Mouse (Mus musculus): ENCODE measurements around the gene Notch1. TPM values are rescaled to one million over a fixed set of nuclear protein-coding genes. Genes with fewer than 3 reads are reported as not detected.

Gene Notch1
- total RNA-seq, 2 experiments from 2014 or later, result 27.5 to 32.3 TPM

- intact Hi-C loops (cut with DNase I), result no loop called here
These were observed 17.7 kb upstream of the Notch1 start for GRCm38 (mm10) chr2:26534161-26534560.

GRCm38 (mm10) chr2:26533249-26533648 lies 16.8 kb upstream of the Notch1 start:
- intact Hi-C loops (cut with DNase I), result no loop called here
- no peak for DNase-seq (ENCODE audit: low spot score)

More at GRCm38 (mm10) chr2:26534161-26534560, 17.7 kb upstream of the Notch1 start:
- DNase-seq (ENCODE audit: low spot score), result no peak

DNA sequence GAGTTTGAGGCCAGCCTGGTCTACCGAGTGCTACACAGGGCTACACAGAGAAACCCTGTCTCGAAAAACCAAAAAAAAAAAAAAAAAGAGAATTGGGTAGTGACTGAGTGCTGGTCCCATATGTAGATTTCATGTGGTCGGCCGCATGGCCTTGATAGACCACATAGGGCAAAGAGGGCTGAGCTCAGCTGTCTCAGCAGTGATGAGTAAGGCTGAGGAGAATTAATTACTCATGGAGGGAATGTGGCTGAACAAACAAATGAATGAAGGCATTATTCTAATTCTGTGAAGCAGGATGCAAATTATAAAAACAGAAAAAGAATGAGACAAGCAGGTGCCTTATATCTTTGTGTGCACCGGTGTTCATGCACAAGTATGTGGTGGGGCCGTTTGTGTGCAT lies 15.4 kb upstream of the Notch1 start:
- DNase-seq (ENCODE audit: low spot score), result no peak
- intact Hi-C loops (cut with DNase I), result no loop called here

GRCm38 (mm10) chr2:26529881-26530280 lies 13.4 kb upstream of the Notch1 start:
- intact Hi-C loops (cut with DNase I), result no loop called here
- no peak for DNase-seq (ENCODE audit: low spot score)

DNA sequence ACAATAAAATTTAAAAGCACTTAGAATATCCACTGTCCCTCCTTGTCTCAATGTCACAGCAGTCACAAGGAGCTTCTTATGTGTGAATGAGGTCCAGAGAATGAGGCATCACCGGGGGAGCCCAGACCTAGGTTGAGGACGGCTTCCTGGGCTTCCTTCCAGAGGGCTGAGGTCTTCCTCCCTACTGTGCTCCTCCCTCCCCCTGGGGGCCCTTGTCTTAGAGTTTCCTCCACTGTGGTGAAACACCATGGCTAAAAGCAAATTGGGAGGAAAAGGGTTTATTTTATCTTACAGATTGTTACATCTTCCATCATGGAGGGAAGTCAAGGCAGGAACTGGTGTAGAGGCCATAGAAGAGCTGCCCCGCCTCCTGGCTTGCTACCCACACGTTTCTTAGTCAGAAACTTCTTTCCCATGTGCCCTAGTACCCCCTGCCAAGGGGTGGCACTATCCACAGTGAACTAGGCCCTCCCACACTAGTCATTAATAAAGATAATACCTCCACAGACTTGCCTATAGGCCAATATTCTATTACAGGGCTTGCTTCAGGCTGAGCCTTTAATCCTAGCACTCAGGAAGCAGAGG lies 12.8 kb upstream of the Notch1 start:
- intact Hi-C loops (cut with DNase I), result no loop called here
- no peak for DNase-seq (ENCODE audit: low spot score)

DNA sequence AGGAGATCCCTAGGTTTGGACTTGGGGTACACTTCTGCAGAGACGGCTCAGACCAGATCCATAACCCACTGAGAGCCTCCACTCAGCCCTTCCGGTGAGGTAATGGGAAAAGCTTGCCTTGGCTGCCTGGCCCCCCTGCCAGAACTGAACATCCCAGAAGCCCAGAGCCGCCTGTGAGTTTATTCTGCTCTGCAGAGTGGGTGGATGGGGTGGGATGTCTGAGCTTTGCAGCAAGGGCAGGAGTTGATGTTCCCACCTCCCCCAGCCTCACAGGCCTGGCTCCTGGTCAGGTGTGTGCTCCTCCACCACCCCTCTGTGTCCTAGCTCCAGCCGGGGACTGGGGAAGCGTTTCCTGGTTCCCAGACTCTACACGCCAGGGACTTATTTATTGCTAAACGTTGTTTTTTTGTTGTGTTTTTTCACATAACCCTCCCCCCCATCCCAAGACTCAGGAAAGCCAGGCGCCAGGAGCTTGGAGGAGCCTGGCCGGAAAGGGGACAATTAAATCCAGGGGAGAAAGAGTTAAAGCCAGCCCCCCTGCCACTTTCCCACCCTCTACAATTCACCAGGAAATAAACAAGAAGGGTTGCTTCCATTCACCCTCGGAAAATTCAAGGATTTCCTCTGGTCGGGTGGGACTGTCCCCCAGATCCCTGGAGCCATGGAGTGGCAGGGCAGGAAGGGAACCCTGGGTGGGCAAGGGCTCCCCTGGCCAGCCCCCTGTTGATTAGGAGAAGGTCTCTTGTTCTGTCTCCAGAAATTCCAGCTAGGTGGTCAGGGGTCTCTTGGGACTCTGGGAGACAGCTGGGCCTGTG lies 10.2 kb upstream of the Notch1 start:
- DNase-seq (ENCODE audit: low spot score), result no peak
- intact Hi-C loops (cut with DNase I), result loop anchor here (2.0 kb wide), 1 partner anchor 18 kb away; no protein-coding TSS in a partner anchor

DNA sequence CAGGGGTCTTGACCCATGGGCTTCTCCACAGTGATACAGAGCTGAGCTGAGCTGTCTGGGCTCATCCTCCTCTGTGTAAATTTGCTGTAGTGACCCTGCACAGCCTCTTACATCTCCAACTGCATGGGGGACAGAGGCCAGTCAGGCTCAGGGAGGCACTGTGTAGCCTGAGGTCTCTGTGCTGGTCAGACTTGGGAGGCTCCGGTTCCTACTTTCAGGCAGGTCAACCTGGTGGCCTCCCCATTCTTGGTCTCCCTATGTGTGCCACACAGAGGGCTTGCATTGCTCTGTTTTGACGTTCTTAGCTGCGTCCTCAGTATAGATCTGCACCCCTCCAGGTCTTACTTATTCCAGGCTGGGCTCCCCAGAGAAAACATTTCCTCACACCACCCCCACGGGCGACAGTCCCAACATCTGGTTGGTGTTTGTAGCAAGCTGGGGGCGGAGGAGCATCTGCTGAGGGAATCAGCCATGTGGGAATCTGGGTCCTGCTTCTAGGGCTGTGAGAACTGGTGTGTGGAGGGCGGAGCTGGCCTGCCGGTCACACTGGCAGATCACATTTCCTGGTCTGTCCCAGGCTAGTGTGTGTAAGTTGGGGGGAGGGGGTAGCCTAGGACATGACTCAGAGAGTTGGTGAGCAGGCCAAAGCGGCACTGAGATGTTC lies 9.0 kb upstream of the Notch1 start:
- intact Hi-C loops (cut with DNase I), result loop anchor here (2.0 kb wide), 1 partner anchor 19 kb away; no protein-coding TSS in a partner anchor
- peak; percentile 80 for DNase-seq (ENCODE audit: low spot score)

DNA sequence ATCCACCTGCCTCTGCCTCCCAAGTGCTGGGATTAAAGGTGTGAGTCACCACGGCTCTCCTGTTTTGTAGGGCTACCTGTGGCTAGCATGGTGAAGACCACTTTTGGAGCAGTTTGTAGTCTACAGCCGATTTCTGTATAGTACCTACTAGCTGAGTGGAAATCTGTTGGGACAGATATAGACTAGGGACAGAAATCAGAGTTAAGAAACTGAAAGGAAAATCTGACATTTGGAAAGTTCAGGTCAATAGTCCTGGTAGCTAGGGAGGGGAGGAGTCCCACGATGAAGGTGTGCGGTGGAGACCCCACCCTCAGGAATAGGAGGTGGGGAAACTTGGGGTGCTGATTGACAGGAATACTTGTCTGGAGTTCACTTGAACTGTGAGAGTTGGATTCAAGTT lies 5.9 kb upstream of the Notch1 start:
- intact Hi-C loops (cut with DNase I), result no loop called here

DNA sequence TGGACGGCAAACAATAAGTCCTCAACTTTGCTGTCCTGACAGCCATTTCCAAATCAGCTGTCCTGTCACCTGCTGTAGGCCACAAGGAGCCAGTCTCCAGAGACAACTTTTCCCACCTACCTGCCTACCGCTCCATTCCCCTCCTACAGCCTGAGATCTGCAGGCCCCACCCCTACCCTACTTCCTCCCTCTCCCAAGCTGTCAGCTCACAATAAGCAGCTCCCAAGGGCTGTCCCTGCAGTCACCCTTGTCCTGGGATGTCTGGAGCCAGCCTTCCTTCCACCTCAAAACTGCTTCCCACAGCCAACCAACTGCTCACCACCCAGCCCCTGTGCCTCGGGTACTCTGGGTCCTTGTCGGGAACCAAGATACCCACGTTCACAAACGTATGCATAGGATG lies 3.3 kb upstream of the Notch1 start:
- intact Hi-C loops (cut with DNase I), result no loop called here
- DNase-seq (ENCODE audit: low spot score), result no peak

More for the DNA sequence above, 5.9 kb upstream of the Notch1 start:
- DNase-seq (ENCODE audit: low spot score), result no peak

DNA sequence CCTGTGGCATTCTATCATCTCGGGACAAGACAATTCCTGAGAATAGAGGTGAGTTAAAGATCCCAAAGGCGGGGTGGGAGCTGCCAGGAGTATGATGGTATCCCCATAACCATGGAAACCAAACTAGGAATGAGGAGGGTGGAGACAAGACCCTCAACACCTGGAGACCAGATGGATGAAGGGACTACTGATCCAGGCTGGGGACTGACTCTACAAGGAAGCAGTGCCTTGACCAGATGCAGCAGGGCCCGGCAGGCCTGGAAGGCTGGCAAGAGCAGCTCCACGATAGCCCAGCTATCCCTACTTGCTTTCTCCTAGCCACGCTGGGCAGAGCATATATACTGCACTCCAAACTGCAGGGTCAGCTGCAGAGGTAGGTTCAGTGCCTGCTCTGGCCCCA lies 524 bp upstream of the Notch1 start:
- intact Hi-C loops (cut with DNase I), result no loop called here
- no peak for DNase-seq (ENCODE audit: low spot score)

GRCm38 (mm10) chr2:26515335-26515734 lies 1.1 kb downstream of the Notch1 start:
- peak; percentile 51 for DNase-seq (ENCODE audit: low spot score)
- intact Hi-C loops (cut with DNase I), result no loop called here

DNA sequence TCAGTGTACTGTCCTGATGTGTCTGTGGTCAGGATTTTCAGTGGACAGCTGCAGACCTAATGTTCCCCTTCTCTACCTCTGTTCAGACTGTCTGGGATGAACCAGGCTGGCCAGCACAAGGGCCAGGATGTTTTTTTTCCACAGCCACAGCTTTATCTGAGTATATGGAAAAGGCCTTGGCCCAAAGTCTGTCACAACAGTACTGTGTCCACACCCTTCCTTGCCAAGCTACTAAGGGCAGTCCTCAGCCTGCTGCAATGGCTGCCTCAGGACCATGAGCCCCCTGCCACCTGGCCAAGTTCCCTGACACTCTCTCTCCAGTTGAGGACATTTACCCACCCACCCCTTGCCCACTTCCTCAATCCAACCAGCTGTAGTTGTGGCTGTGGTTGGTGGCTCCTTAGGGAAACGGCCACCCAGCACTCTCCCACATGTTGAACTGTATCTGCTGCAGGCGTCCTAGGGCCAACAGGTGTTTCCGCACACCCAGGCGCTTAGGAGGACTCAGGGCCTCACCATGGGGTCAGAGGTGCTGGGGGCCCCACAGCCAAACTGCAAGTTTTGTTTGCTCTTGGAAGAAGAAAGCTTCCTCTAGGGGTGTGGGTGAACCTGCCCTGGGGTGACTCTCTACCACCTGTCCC lies 3.2 kb downstream of the Notch1 start:
- no peak for DNase-seq (ENCODE audit: low spot score)
- intact Hi-C loops (cut with DNase I), result no loop called here

GRCm38 (mm10) chr2:26508661-26509060 lies 7.8 kb downstream of the Notch1 start:
- intact Hi-C loops (cut with DNase I), result loop anchor here (5.0 kb wide), 1 partner anchor 39 kb away; no protein-coding TSS in a partner anchor
- DNase-seq (ENCODE audit: low spot score), result no peak

DNA sequence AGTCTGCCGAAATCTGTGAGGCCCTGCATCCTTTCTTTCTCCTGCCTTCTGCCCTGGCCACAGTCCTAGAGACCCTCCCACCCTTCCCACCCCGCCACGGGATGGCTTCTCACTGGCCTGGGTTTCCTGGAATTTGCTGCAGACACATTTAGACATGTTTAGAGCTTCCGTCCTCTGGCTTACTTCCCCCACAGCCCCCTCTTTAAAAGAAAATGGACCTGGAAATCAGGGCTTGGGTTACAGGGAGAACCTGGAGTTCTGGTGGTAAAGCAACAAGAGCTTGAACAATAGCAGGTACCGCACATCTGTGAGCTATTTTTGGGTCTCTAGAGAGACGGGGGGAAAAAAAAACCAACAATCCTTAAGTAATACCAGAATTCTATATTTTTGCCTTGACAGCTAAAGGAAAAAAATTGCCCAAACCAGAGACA lies 8.5 kb downstream of the Notch1 start:
- DNase-seq (ENCODE audit: low spot score), result no peak
- intact Hi-C loops (cut with DNase I), result loop anchor here (5.0 kb wide), 1 partner anchor 39 kb away; no protein-coding TSS in a partner anchor

DNA sequence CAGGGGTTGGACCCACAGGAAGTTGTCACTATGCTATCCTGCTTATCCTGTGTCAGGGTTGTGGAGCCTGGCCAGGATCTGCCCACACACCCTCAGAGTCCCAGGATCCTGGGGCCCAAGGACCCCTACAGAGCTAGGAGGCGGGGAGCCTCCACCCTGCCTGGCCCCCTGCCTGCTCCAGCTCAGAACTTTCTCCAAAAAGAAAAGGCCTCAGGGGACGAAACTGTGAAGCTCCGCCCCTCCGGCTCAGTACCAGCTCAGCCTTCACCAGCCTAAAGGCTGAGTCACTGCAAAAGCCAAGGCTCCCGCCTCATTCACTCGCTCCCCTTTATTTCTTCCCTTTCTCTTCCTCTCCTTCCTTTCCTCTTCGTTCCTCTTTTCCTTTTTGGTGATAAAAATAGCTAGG lies 9.0 kb downstream of the Notch1 start:
- intact Hi-C loops (cut with DNase I), result loop anchor here (5.0 kb wide), 1 partner anchor 40 kb away; no protein-coding TSS in a partner anchor
- DNase-seq (ENCODE audit: low spot score), result peak; percentile 66

- no peak for DNase-seq (ENCODE audit: low spot score)
- intact Hi-C loops (cut with DNase I), result loop anchor here (5.0 kb wide), 1 partner anchor 40 kb away; no protein-coding TSS in a partner anchor
These were observed 9.7 kb downstream of the Notch1 start for GRCm38 (mm10) chr2:26506746-26507280.

- DNase-seq (ENCODE audit: low spot score), result no peak
- intact Hi-C loops (cut with DNase I), result loop anchor here (5.0 kb wide), 1 partner anchor 42 kb away; no protein-coding TSS in a partner anchor
These were observed 11.5 kb downstream of the Notch1 start for GRCm38 (mm10) chr2:26504772-26505480.

GRCm38 (mm10) chr2:26503661-26504575 lies 12.5 kb downstream of the Notch1 start:
- peak; percentile 77 for DNase-seq (ENCODE audit: low spot score)
- intact Hi-C loops (cut with DNase I), result loop anchor here (2.0 kb wide), 1 partner anchor 27 kb away; no protein-coding TSS in a partner anchor

All from heart, postnatal 25 days (tissue).